Mouse (Mus musculus) neural tube, embryonic 13.5 days (tissue): ENCODE results near the gene Apoa4. TPM values are rescaled to one million over a fixed set of nuclear protein-coding genes. Genes with fewer than 3 reads are reported as not detected.

Source experiments
- ATAC-seq: fragments of 200-750 bp; cut with Nextera tagmentation; 2 replicates; pipeline ENCODE4 v1.8.0; 2017; ENCODE audit warnings: low read depth, mild to moderate bottlenecking, moderate TSS enrichment, moderate library complexity
- H3K27ac ChIP-seq: fragments of 300-500 bp; sonication (generic); replicated peaks from 2 replicates; pipeline ENCODE4 v1.5.1; 2015; ENCODE audit warnings: moderate library complexity, mild to moderate bottlenecking, inconsistent platforms
- H3K27me3 ChIP-seq: fragments of 300-500 bp; sonication (generic); 2 replicates; pipeline ENCODE4 v1.6.1; 2015; ENCODE audit warnings: mild to moderate bottlenecking, inconsistent platforms
- H3K36me3 ChIP-seq: fragments of 300-500 bp; sonication (generic); 2 replicates; pipeline ENCODE4 v1.6.1; 2015; ENCODE audit warnings: mild to moderate bottlenecking, inconsistent platforms
- H3K4me1 ChIP-seq: fragments of 300-500 bp; sonication (generic); replicated peaks from 2 replicates; pipeline ENCODE4 v1.6.1; 2015; ENCODE audit warnings: inconsistent platforms
- H3K4me2 ChIP-seq: fragments of 300-500 bp; sonication (generic); 2 replicates; pipeline ENCODE4 v1.6.1; 2015; ENCODE audit warnings: inconsistent platforms, mild to moderate bottlenecking, moderate library complexity
- H3K4me3 ChIP-seq: fragments of 300-500 bp; sonication (generic); 2 replicates; pipeline ENCODE4 v1.5.1; 2015; ENCODE audit warnings: mild to moderate bottlenecking, inconsistent platforms
- H3K9ac ChIP-seq: fragments of 300-500 bp; sonication (generic); 2 replicates; pipeline ENCODE4 v1.6.1; 2015; ENCODE audit warnings: moderate library complexity, mild to moderate bottlenecking, inconsistent platforms
- H3K9me3 ChIP-seq: fragments of 300-500 bp; sonication (generic); 2 replicates; pipeline ENCODE4 v1.6.1; 2016; ENCODE audit warnings: inconsistent platforms
- WGBS: fragments of 180-500 bp; shearing (Covaris S2); methylation state at CpG from one replicate; pipeline ENCODE4 v1.1.7; 2015; 5-methylcytosine and 5-hydroxymethylcytosine counted together
- polyA plus RNA-seq: library from polyadenylated mRNA; unstranded; fragments of >200 nt; fragmentation: Nextera tagmentation; extraction: Ambion mirVana; gene quantifications from 2 replicates; pipeline ENCODE4 v1.2.1, GENCODE M21; 2015

Gene Apoa4
- polyA plus RNA-seq, 1 experiment from 2014 or later, result 0.14 TPM

DNA sequence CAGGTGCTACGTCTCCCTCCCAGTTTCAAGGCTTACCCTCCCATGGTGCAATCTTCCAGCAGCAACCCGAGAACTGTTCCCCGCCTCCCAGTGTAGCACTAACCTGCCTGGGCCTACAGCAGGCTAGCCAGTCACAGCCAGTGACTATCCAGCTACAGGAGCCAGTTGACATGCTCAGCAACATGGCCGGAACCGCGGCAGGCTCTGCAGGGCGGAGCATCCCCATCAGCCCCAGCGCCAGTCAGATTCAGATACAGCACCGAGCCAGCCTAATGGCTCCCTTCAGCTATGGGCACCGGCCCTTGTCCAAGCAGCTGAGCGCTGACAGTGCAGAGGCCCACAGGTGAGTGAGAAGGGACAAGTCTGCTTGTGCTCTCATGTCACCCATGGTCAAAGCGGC lies 30.0 kb upstream of the Apoa4 start:
- H3K36me3 ChIP-seq, result peaks cover 81% of the 10 kb centered on the region
- ATAC-seq, result no peak
- H3K9ac ChIP-seq, result no peak overlapping the region
- no peak overlapping the region for H3K27ac ChIP-seq
- no peaks in the 10 kb centered on the region for H3K9me3 ChIP-seq
- H3K4me2 ChIP-seq, result no peak overlapping the region
- whole genome bisulfite sequencing, result 92% methylated on average over 12 of the region's 12 CpGs
- H3K4me3 ChIP-seq, result no peak overlapping the region
- no peaks in the 10 kb centered on the region for H3K4me1 ChIP-seq
- H3K27me3 ChIP-seq, result no peaks in the 10 kb centered on the region

GRCm38 (mm10) chr9:46214276-46214675 lies 26.2 kb upstream of the Apoa4 start:
- Histone ChIP-seq H3K4me3 (no peak overlapping the region), H3K4me1 (no peaks in the 10 kb centered on the region), H3K27me3 (no peaks in the 10 kb centered on the region), H3K36me3 (peaks cover 52% of the 10 kb centered on the region), H3K4me2 (no peak overlapping the region), H3K9me3 (no peaks in the 10 kb centered on the region), H3K27ac (no peak overlapping the region), H3K9ac (no peak overlapping the region)
- WGBS, result 91% methylated on average over 4 of the region's 4 CpGs
- no peak for ATAC-seq

DNA sequence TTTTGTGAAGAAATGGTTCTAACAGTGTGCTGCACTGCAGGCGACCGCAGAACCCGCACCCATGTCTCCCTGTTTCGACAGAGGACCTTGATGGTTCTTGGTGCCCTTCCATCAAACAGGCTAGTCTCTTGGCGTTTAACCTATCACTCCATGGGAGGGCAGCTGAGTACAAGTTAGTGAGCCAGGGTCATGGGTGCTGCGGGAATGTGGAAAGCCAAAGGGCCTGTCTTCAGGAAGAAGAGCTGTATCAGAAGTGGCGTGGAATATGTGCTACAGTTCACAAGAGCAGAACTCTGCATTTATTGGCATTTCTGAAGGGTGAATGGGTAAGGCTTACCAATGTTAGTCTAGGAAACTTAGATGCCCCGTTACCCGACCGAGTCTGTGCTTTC lies 25.6 kb upstream of the Apoa4 start:
- H3K4me1 ChIP-seq, result no peaks in the 10 kb centered on the region
- H3K4me3 ChIP-seq, result no peak overlapping the region
- peaks cover 54% of the 10 kb centered on the region for H3K36me3 ChIP-seq
- H3K27me3 ChIP-seq, result no peaks in the 10 kb centered on the region
- no peak for ATAC-seq
- no peak overlapping the region for H3K27ac ChIP-seq
- 92% methylated on average over 10 of the region's 10 CpGs for WGBS
- no peak overlapping the region for H3K9ac ChIP-seq
- no peak overlapping the region for H3K4me2 ChIP-seq
- no peaks in the 10 kb centered on the region for H3K9me3 ChIP-seq

- H3K4me3 ChIP-seq, result no peak overlapping the region
- no peak for ATAC-seq
- H3K4me2 ChIP-seq, result no peak overlapping the region
- H3K36me3 ChIP-seq, result peaks cover 54% of the 10 kb centered on the region
- H3K27ac ChIP-seq, result no peak overlapping the region
- H3K4me1 ChIP-seq, result no peaks in the 10 kb centered on the region
- H3K9me3 ChIP-seq, result no peaks in the 10 kb centered on the region
- 83% methylated on average over 11 of the region's 11 CpGs for WGBS
- no peaks in the 10 kb centered on the region for H3K27me3 ChIP-seq
- H3K9ac ChIP-seq, result no peak overlapping the region
Observed at GRCm38 (mm10) chr9:46215338-46216322, 24.9 kb upstream of the Apoa4 start.

DNA sequence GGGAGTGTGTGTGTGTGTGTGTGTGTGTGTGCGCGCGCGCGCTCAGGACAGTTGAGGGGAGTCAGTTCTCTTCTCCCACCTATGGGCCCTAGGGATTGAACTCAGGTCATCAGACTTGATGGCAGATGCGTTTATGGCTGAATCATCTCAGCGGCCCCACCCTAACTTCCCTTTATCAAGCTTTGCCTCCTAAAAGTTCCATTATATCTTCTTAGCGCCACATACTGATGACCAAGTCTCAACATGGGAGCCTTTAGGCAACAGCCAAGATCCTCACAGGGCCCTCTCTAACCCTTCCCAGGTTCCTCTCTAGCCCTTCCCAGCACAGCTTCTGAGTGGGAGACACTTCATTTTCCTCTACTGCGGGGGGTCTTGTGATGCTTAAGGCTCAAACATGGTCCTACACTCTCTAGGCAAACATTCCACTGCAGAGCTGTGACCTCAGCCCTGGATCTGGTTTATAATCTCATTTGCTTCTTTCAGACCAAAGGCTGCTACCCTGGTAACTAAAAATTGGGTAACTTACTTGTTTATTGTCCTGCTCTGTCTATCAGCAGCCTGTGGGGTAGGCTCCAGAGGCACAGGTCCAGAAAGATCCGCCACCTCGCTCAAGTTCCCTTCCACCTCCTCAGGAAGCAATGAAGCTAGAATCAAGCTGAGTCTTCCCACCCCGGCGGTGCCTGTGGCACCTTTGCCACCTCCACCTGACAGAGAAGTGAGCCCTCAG lies 23.6 kb upstream of the Apoa4 start:
- Histone ChIP-seq H3K27me3 (no peaks in the 10 kb centered on the region), H3K4me2 (no peak overlapping the region), H3K4me3 (no peak overlapping the region), H3K27ac (no peak overlapping the region), H3K9ac (no peak overlapping the region), H3K36me3 (peaks cover 54% of the 10 kb centered on the region), H3K4me1 (no peaks in the 10 kb centered on the region), H3K9me3 (no peaks in the 10 kb centered on the region)
- no peak for ATAC-seq
- 95% methylated on average over 13 of the region's 13 CpGs for WGBS

GRCm38 (mm10) chr9:46218176-46218575 lies 22.3 kb upstream of the Apoa4 start:
- no peak for ATAC-seq
- Histone ChIP-seq H3K27ac (no peak overlapping the region), H3K27me3 (no peaks in the 10 kb centered on the region), H3K4me3 (no peak overlapping the region), H3K4me2 (no peak overlapping the region), H3K9me3 (no peaks in the 10 kb centered on the region), H3K36me3 (peaks cover 54% of the 10 kb centered on the region), H3K4me1 (no peaks in the 10 kb centered on the region), H3K9ac (no peak overlapping the region)
- 89% methylated on average over 9 of the region's 9 CpGs for WGBS

- H3K27me3 ChIP-seq, result no peaks in the 10 kb centered on the region
- 88% methylated on average over 6 of the region's 6 CpGs for WGBS
- ATAC-seq, result no peak
- H3K4me2 ChIP-seq, result no peak overlapping the region
- H3K9ac ChIP-seq, result no peak overlapping the region
- no peaks in the 10 kb centered on the region for H3K4me1 ChIP-seq
- no peaks in the 10 kb centered on the region for H3K9me3 ChIP-seq
- H3K4me3 ChIP-seq, result no peak overlapping the region
- H3K27ac ChIP-seq, result no peak overlapping the region
- H3K36me3 ChIP-seq, result peaks cover 47% of the 10 kb centered on the region
Observed at GRCm38 (mm10) chr9:46223090-46223489, 17.4 kb upstream of the Apoa4 start.

GRCm38 (mm10) chr9:46224101-46224500 lies 16.4 kb upstream of the Apoa4 start:
- Histone ChIP-seq H3K36me3 (peaks cover 44% of the 10 kb centered on the region), H3K27ac (no peak overlapping the region), H3K4me2 (no peak overlapping the region), H3K9me3 (no peaks in the 10 kb centered on the region), H3K4me1 (no peaks in the 10 kb centered on the region), H3K4me3 (no peak overlapping the region), H3K27me3 (no peaks in the 10 kb centered on the region), H3K9ac (no peak overlapping the region)
- no peak for ATAC-seq
- WGBS, result 88% methylated on average over 3 of the region's 3 CpGs

GRCm38 (mm10) chr9:46224945-46225660 lies 15.4 kb upstream of the Apoa4 start:
- no peak overlapping the region for H3K27ac ChIP-seq
- no peaks in the 10 kb centered on the region for H3K9me3 ChIP-seq
- H3K27me3 ChIP-seq, result no peaks in the 10 kb centered on the region
- H3K36me3 ChIP-seq, result peaks cover 34% of the 10 kb centered on the region
- H3K4me2 ChIP-seq, result no peak overlapping the region
- 65% methylated on average over 5 of the region's 5 CpGs for WGBS
- H3K4me1 ChIP-seq, result no peaks in the 10 kb centered on the region; the same call in 1 of the 2 replicates
- no peak for ATAC-seq
- no peak overlapping the region for H3K4me3 ChIP-seq
- H3K9ac ChIP-seq, result no peak overlapping the region

DNA sequence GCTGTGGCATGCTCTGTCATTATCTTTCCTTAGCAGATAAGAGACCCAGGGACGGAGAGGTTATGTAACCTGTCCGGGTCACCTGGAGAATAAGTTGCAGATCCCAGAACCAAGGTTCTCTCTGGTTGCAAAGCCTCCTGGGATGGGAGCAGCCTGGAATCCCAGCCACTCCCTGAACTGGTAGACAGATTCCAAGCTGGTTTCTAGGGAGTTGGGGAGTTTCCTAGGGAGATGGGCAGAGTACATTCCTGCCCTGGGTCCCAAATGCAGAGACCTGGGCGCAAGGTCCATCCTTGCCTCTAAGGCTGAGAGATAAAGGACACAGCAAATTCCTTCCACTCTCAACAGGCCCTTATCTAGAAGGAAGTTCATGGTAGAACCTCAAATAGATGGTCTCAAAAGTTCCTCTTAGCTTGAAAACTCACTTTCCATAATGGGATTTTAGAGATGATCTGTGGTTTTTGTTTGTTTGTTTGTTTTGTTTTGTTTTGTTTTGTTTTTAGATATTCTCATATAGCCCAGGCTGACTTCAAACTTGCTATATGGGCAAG lies 13.4 kb upstream of the Apoa4 start:
- Histone ChIP-seq H3K4me1 (peaks cover 8% of the 10 kb centered on the region), H3K4me2 (no peak overlapping the region), H3K27me3 (peaks cover 5% of the 10 kb centered on the region; the same call in 1 of the 2 replicates), H3K4me3 (no peak overlapping the region), H3K9ac (no peak overlapping the region), H3K27ac (no peak overlapping the region), H3K9me3 (no peaks in the 10 kb centered on the region), H3K36me3 (peaks cover 14% of the 10 kb centered on the region)
- 85% methylated on average over 3 of the region's 3 CpGs for WGBS
- no peak for ATAC-seq

- Histone ChIP-seq H3K36me3 (peaks cover 1% of the 10 kb centered on the region; the same call in 1 of the 2 replicates), H3K27me3 (peaks cover 5% of the 10 kb centered on the region; the same call in 1 of the 2 replicates), H3K9me3 (no peaks in the 10 kb centered on the region), H3K27ac (no peak within 1 kb of the TSS), H3K4me2 (no peak within 1 kb of the TSS), H3K4me1 (peaks cover 8% of the 10 kb centered on the region), H3K9ac (no peak within 1 kb of the TSS), H3K4me3 (no peak within 1 kb of the TSS)
- 71% methylated on average over 9 of the region's 9 CpGs for WGBS
- ATAC-seq, result no peak
Observed at GRCm38 (mm10) chr9:46228491-46228890, 12.0 kb upstream of the Apoa4 start, which contains the start of gene Apoa1. Gene Apoa1, plus strand, starts transcription at chr9:46228580.
